Mouse (Mus musculus): Measurements from ENCODE around the gene Mmp1b. TPM values are rescaled to one million over a fixed set of nuclear protein-coding genes. Genes with fewer than 3 reads are reported as not detected.
"Not testable (repeated sequence)": the region's sequence is repeated elsewhere in the genome, so short reads cannot be mapped to it uniquely, and the experiment has no call there.

The Mmp1b gene
- not detected in 2 replicates for total RNA-seq (2017)

- ATAC-seq (replicated peaks; ENCODE audit: low read depth, poor library complexity, severe bottlenecking) = no peak
Observed at GRCm38 (mm10) chr9:7387947-7388346, at the start of gene Mmp1b. Gene Mmp1b (minus strand): TSS chr9:7388047.

- ATAC-seq (replicated peaks; ENCODE audit: low read depth, poor library complexity, severe bottlenecking) = not testable (repeated sequence)
Observed at GRCm38 (mm10) chr9:7396556-7396955, 8.7 kb upstream of the Mmp1b start.

GRCm38 (mm10) chr9:7354535-7354934, 33.3 kb downstream of the Mmp1b start:
- no peak for ATAC-seq (replicated peaks; ENCODE audit: low read depth, poor library complexity, severe bottlenecking)

- ATAC-seq (replicated peaks; ENCODE audit: low read depth, poor library complexity, severe bottlenecking) = peak; percentile 54; the same call in 1 of the 2 replicates
Observed at GRCm38 (mm10) chr9:7345513-7345912, 42.3 kb downstream of the Mmp1b start.

- no peak; the same call in 1 of the 2 replicates for ATAC-seq (replicated peaks; ENCODE audit: low read depth, poor library complexity, severe bottlenecking)
Observed at GRCm38 (mm10) chr9:7344107-7344506, 43.7 kb downstream of the Mmp1b start, which contains the start of gene Mmp12. Gene Mmp12 (plus strand): TSS chr9:7344381.

- peak; percentile 87 for ATAC-seq (replicated peaks; ENCODE audit: low read depth, poor library complexity, severe bottlenecking)
Observed at GRCm38 (mm10) chr9:7336740-7337483, 50.9 kb downstream of the Mmp1b start.

GRCm38 (mm10) chr9:7335766-7336680, 51.8 kb downstream of the Mmp1b start:
- ATAC-seq (replicated peaks; ENCODE audit: low read depth, poor library complexity, severe bottlenecking) = 0 out of 2 replicates have a peak, but pooled peaks have one; percentile 27

- peak; percentile 72 for ATAC-seq (replicated peaks; ENCODE audit: low read depth, poor library complexity, severe bottlenecking)
Observed at GRCm38 (mm10) chr9:7331847-7332246, 56.0 kb downstream of the Mmp1b start.

Other genes starting within 250 kb of the Mmp1b start
- gene Dync2h1, start 203.6 kb downstream of the Mmp1b start, total RNA-seq (2017) = 6.7 and 7.4 TPM in 2 replicates
- 87.9 and 114 TPM in 2 replicates for gene Dcun1d5, start 203.5 kb downstream of the Mmp1b start, total RNA-seq (2017)
- gene Mmp13, start 115.5 kb downstream of the Mmp1b start, total RNA-seq (2017) = not detected in 2 replicates
- not detected in 2 replicates for gene Mmp12, start 43.7 kb downstream of the Mmp1b start, total RNA-seq (2017)
- gene Mmp3, start 57.8 kb upstream of the Mmp1b start, total RNA-seq (2017) = not detected in 2 replicates
- not detected in 2 replicates for gene Mmp10, start 114.3 kb upstream of the Mmp1b start, total RNA-seq (2017)
- 2.6 and 3.6 TPM in 2 replicates for gene Mmp8, start 170.4 kb upstream of the Mmp1b start, total RNA-seq (2017)
- 0.18 TPM in 1 of 2 replicates, not detected in the other for gene Mmp27, start 183.3 kb upstream of the Mmp1b start, total RNA-seq (2017)
- gene Mmp20, start 240.2 kb upstream of the Mmp1b start, total RNA-seq (2017) = not detected in 2 replicates